Mouse (Mus musculus) testis, adult 10 weeks (tissue): Measurements from ENCODE around the gene Cyp2r1. TPM values are rescaled to one million over a fixed set of nuclear protein-coding genes. Genes with fewer than 3 reads are reported as not detected.

Experiments used
- polyA plus RNA-seq: library from polyadenylated mRNA; stranded (reverse); fragments of 350-450 nt; fragmentation: Illumina TruSeq; extraction: RNeasy Lipid Tissue Mini Kit (QIAGEN cat#74804); gene quantifications from one replicate; pipeline ENCODE4 v1.2.3, GENCODE M21; 2014; ENCODE audit warnings: low read depth, low replicate concordance

Gene Cyp2r1
- 19.9 TPM for polyA plus RNA-seq

GRCm38 (mm10) chr7:114562531-114563241, at the start of gene Cyp2r1:
Gene Cyp2r1 (minus strand): TSS chr7:114562972.

Other genes with a start within 250 kb of the Cyp2r1 start
- 70.5 TPM for gene Pde3b, start 147.7 kb downstream of the Cyp2r1 start, polyA plus RNA-seq
- 1.6 TPM for gene Calca, start 73.4 kb upstream of the Cyp2r1 start, polyA plus RNA-seq
- not detected for gene Calcb, start 155.7 kb upstream of the Cyp2r1 start, polyA plus RNA-seq
- 0.74 TPM for gene Insc, start 180.7 kb upstream of the Cyp2r1 start, polyA plus RNA-seq